Mouse (Mus musculus) limb, embryonic 10.5 days (tissue): ENCODE measurements around the gene Pip5k1b. TPM values are rescaled to one million over a fixed set of nuclear protein-coding genes. Genes with fewer than 3 reads are reported as not detected.

Source experiments
- DNase-seq: peaks from one replicate; pipeline ENCODE4 v3.0.0-alpha.2; 2017; ENCODE audit warnings: low spot score
- H3K27ac ChIP-seq: fragments of 300-500 bp; sonication (generic); 2 replicates; pipeline ENCODE4 v1.5.1; 2016; ENCODE audit warnings: mild to moderate bottlenecking
- H3K27me3 ChIP-seq: fragments of 300-500 bp; sonication (generic); 2 replicates; pipeline ENCODE4 v1.6.1; 2016; ENCODE audit warnings: low read depth, mild to moderate bottlenecking; ENCODE audit not compliant: poor library complexity, severe bottlenecking
- H3K36me3 ChIP-seq: fragments of 300-500 bp; sonication (generic); 2 replicates; pipeline ENCODE4 v1.6.1; 2016; ENCODE audit warnings: mild to moderate bottlenecking, moderate library complexity
- H3K4me1 ChIP-seq: fragments of 300-500 bp; sonication (generic); 2 replicates; pipeline ENCODE4 v1.6.1; 2016
- H3K4me3 ChIP-seq: fragments of 300-500 bp; sonication (generic); 2 replicates; pipeline ENCODE4 v1.5.1; 2016; ENCODE audit warnings: mild to moderate bottlenecking, moderate library complexity
- H3K9me3 ChIP-seq: fragments of 300-500 bp; sonication (generic); replicated peaks from 2 replicates; pipeline ENCODE4 v1.6.1; 2016; ENCODE audit warnings: mild to moderate bottlenecking
- WGBS: fragments of 180-500 bp; shearing (Covaris S2); methylation state at CpG from one replicate; pipeline ENCODE4 v1.1.7; 2016; 5-methylcytosine and 5-hydroxymethylcytosine counted together
- polyA plus RNA-seq: library from polyadenylated mRNA; unstranded; fragments of >200 nt; fragmentation: Nextera tagmentation; extraction: Ambion mirVana; gene quantifications from 2 replicates; pipeline ENCODE4 v1.2.1, GENCODE M21; 2016

Gene Pip5k1b
- polyA plus RNA-seq, 1 experiment from 2014 or later = 0.50 TPM

DNA sequence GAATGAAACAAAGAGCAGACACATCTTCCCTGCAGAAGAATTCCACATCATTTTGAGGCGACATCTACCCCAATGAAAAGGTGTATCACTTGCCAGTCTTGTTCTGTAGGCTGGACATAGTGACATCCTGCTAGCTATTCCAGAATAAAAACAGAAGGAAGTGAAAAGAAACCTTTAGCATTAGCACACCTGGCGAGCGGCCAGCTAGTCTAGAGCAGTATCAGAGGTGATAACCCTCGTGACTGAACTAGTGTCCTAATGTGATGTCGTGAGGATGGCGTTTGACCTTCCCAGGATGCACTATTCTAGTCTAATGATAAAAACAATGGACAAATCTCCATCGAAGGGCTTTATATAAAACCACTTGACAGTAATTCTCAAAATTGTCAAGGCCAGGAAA is 33.7 kb downstream of the Pip5k1b start:
- 87% methylated on average over 7 of the region's 7 CpGs for WGBS
- Histone ChIP-seq H3K4me3 (no peak overlapping the region), H3K36me3 (no peaks in the 10 kb centered on the region), H3K27me3 (no peaks in the 10 kb centered on the region), H3K4me1 (no peaks in the 10 kb centered on the region), H3K27ac (no peak overlapping the region), H3K9me3 (no peaks in the 10 kb centered on the region)
- DNase-seq = no peak

DNA sequence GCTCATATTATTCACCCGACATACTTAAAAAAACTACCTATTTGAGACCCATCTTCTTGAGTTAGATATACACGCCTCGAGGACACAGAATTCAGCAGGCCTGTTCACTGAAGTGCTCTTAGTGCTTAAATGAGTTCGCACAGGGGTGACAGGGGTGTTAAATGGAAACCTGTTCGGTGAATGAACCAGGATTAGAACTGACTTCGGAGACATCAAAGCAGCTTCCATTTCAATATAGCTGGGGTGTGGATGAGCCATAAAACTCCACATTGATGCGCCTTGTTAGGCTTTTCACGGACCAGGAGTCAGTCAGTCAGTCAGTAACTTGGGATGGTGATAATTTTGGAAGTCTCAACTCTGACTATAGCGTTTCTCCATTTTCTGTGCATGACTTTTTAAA is 34.5 kb downstream of the Pip5k1b start:
- Histone ChIP-seq H3K27me3 (no peaks in the 10 kb centered on the region), H3K27ac (no peak overlapping the region), H3K4me3 (no peak overlapping the region), H3K9me3 (no peaks in the 10 kb centered on the region), H3K4me1 (no peaks in the 10 kb centered on the region), H3K36me3 (no peaks in the 10 kb centered on the region)
- DNase-seq = no peak
- WGBS = 75% methylated on average over 9 of the region's 9 CpGs

DNA sequence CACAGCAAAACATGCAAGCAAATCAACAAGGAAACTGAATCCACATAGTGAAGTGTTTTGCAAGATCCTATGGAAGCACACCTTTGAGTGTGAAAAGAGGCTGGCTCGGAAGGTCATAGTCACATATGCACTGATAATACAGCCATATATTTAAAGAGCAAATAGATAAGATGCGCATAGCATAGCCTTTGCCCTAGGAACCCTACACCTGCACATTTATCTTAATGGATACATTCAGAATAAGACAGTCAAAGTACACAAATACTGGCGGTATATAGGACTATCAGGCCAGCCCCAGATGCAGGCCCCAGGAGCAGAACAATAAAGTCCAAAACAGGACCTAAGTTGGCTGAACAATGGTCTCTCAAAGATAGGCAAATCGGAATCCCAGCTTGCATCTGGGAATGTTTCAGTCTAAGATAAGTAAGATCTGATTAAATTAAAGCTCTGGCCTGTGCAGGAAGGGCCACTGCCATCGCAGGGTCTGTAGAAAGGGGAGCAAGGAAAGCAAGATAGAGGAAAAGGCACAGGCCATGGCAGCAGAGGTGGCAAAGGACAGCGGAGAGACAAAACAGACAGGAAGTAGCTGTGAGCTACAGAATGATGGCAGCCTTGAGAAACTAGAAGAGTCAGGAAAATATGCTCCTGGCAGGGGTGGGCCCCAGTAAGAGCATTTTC is 35.8 kb downstream of the Pip5k1b start:
- Histone ChIP-seq H3K27ac (no peak overlapping the region), H3K4me1 (0 out of 2 replicates have a peak, but pooled peaks cover 5% of the 10 kb centered on the region), H3K9me3 (no peaks in the 10 kb centered on the region), H3K27me3 (no peaks in the 10 kb centered on the region), H3K36me3 (no peaks in the 10 kb centered on the region), H3K4me3 (no peak overlapping the region)
- 89% methylated on average over 6 of the region's 6 CpGs for WGBS
- no peak for DNase-seq

DNA sequence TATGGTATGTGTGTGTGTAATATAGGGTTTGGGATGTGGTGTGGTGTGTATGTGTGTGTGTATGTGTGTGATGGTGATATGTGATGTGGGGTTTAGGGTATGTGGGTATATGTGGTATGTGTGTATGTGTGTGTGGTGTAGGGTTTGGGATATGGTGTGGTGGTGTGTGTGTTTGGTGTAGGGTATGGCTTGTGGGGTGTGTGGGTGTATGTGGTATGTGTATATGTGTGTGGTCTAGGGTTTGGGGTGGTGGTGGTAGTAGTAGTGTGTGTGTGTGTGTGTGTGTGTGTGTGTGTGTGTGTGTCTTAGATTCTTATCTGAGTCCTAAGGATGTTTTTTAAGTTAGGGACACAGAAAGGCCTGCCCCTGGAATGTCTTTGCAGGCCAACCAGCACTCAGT is 37.3 kb downstream of the Pip5k1b start:
- no peak for DNase-seq
- Histone ChIP-seq H3K27ac (no peak overlapping the region), H3K27me3 (no peaks in the 10 kb centered on the region), H3K36me3 (no peaks in the 10 kb centered on the region), H3K4me3 (no peak overlapping the region), H3K4me1 (0 out of 2 replicates have a peak, but pooled peaks cover 7% of the 10 kb centered on the region), H3K9me3 (no peaks in the 10 kb centered on the region)

DNA sequence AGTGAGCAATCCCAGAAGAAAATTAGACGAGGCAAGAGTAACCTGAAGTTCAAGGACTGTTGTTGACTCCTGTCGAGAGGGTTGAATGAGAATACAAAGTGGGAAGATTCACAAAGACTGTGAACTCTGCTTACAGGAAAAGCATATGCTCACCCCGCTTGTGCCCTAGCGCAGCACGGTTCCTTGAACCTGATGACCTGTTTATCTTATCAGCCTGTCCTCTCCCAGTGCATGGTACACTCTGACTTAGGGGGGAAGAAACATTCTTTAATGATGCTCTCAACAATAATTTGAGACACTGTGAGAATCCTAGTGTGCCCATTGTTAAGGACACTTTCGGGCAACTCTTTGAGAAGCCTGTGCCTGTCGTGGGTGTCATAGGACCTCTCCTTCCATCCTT is 38.6 kb downstream of the Pip5k1b start:
- H3K4me3 ChIP-seq = no peak overlapping the region
- H3K27ac ChIP-seq = no peak overlapping the region
- H3K4me1 ChIP-seq = 0 out of 2 replicates have a peak, but pooled peaks cover 7% of the 10 kb centered on the region
- DNase-seq = no peak
- H3K36me3 ChIP-seq = no peaks in the 10 kb centered on the region
- 89% methylated on average over 7 of the region's 7 CpGs for WGBS
- no peaks in the 10 kb centered on the region for H3K9me3 ChIP-seq
- H3K27me3 ChIP-seq = no peaks in the 10 kb centered on the region

DNA sequence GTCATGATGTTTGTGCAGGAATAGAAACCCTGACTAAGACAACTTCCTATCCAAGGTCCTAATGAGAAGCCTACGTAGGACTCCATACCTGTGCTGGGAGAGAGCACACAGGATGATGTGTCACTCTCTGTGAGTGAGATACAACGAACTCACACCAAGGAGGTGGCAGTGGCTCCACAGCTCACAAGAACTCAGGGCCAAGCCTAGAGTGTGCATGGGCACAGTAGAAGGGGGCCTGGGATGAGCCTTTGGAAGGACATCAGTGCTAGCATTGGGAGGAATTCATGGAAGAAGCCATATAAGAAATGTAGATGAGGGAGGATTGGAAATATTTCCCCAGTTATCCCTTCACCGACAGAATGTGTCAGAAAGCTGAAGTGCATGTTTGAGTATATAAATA is 39.7 kb downstream of the Pip5k1b start:
- 92% methylated on average over 3 of the region's 3 CpGs for WGBS
- no peaks in the 10 kb centered on the region for H3K27me3 ChIP-seq
- no peak for DNase-seq

DNA sequence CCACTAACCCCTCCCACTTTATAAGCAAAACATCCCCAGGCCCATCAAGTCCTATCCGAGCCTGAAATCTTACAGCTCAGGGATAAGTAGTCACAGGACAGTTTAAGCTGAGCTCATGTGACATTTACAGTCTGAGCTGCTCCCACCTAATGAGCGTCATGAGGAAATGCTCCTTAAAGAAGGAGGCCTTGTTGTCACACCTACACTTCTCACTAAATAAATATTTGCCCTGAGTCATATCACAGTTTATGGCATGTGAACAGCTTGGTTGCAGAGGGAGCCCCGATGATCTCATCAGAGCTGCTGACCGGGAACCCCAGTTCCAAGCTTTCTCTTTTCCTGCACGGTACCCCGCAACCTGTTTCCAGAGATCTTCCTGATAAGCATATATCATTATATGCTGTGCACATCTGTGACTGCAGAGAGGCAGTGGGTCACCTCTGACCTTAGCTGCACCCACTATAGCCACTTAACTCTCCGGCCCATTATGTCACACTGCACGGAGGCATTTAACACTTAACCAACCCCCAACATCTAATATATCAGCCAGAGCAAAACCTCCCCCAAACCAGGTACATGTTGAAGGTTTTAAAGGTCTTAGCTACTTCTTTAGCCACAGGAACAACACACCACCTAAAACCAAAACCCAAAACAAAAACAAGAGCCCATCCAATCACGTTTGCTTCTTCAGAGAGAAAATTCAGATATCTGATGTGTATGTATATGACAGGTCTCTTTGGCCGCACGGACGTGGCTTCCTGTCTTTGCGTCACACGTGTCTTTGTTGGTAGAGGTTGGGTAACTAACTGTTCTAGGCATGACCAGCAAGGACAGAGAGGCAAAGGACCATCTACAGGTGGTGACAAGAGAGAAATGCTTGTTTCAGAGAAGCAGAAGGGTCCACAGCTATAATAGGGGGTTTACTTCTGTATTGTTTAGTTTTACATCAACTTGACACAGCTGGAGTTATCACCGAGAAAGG is 40.7 kb downstream of the Pip5k1b start:
- 87% methylated on average over 15 of the region's 15 CpGs for WGBS
- H3K27me3 ChIP-seq = no peaks in the 10 kb centered on the region
- 0 out of 2 replicates have a peak, but pooled peaks cover 7% of the 10 kb centered on the region for H3K4me1 ChIP-seq
- no peaks in the 10 kb centered on the region for H3K36me3 ChIP-seq
- no peak overlapping the region for H3K27ac ChIP-seq
- no peak for DNase-seq
- no peaks in the 10 kb centered on the region for H3K9me3 ChIP-seq
- H3K4me3 ChIP-seq = no peak overlapping the region

More for the DNA sequence above, 39.7 kb downstream of the Pip5k1b start:
- no peaks in the 10 kb centered on the region for H3K36me3 ChIP-seq
- no peak overlapping the region for H3K4me3 ChIP-seq
- H3K9me3 ChIP-seq = no peaks in the 10 kb centered on the region
- H3K27ac ChIP-seq = no peak overlapping the region
- H3K4me1 ChIP-seq = 0 out of 2 replicates have a peak, but pooled peaks cover 7% of the 10 kb centered on the region

DNA sequence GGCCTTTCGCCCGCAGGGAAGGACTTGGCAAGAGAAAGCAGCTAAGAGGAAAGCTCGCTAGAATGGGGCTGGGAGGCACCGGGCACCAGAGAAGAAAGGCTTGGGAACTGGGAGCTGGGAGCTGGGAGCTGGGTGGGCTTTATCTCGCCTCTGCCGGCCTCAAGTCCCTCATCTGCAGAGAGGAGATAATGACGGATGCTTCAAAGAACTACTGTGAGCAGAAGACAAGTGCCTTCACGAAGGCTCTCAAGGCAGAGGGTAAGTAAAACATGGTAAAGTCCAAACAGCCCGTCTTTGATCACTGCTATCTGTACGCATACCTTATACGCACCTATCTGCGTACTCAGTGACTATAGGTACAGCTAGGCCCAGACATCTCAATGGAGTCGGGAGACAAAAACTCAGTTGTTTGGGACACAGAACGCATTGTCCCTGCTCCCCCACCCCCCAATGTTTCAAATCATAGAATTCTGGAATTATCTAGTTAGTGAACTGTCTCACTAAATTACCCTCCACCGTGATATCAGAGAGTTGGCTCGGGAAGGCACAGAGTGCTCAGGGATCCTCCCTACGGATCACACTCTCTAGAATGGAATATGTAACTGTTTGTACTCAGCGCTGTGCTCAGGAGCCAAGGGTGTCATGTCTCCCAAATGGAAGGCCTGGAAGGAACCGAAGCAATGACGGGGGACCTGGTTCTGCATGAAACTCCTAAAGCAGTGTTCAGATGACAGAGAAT is 42.4 kb downstream of the Pip5k1b start:
- Histone ChIP-seq H3K36me3 (no peaks in the 10 kb centered on the region), H3K4me3 (no peak overlapping the region), H3K27me3 (no peaks in the 10 kb centered on the region), H3K27ac (0 out of 2 replicates have a peak overlapping the region, but pooled peaks have one; percentile 6), H3K9me3 (no peaks in the 10 kb centered on the region), H3K4me1 (0 out of 2 replicates have a peak, but pooled peaks cover 7% of the 10 kb centered on the region)
- 87% methylated on average over 20 of the region's 20 CpGs for WGBS
- no peak for DNase-seq

DNA sequence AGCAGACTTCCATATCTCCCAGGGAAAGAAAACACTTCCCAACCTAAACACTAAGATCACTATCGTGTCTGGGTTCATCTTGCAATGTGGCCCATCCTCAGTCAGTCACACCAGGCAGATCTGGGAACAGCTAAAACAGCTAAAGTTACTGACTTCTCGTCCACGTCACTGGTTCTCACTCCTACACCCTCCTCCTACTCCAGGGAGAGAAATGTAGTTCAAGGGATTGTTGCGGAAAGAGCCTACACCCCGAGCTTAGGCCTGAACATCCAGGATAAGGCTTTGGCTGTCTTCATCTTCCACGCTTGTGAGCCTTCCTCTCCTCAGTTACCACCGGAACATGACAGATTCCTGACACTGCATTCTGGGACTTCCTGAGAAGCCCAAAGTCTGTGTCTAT is 43.7 kb downstream of the Pip5k1b start:
- no peak overlapping the region for H3K4me3 ChIP-seq
- no peaks in the 10 kb centered on the region for H3K9me3 ChIP-seq
- no peak overlapping the region for H3K27ac ChIP-seq
- DNase-seq = no peak
- 0 out of 2 replicates have a peak, but pooled peaks cover 7% of the 10 kb centered on the region for H3K4me1 ChIP-seq
- WGBS = 93% methylated on average over 7 of the region's 7 CpGs
- no peaks in the 10 kb centered on the region for H3K27me3 ChIP-seq
- no peaks in the 10 kb centered on the region for H3K36me3 ChIP-seq

DNA sequence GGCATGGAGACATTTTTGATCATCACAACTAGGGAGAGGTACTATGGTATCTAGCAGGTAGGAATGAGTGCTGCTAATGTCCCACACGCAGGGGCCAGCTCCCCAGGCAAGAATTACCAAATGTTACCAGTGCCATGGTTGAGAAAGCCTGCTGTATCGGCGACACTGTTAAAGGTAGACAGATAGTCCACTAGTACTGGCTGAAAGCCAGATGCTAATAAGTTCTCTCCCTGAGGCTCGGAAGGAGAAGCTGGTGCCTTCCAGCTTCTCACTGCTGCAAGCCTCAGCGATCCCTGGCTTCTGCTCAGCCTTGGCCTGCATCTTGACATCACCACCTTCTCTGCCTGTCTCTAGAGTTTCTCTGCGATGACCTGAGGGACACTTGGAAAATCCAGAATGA is 46.3 kb downstream of the Pip5k1b start:
- WGBS = 93% methylated on average over 6 of the region's 6 CpGs
- Histone ChIP-seq H3K4me1 (no peaks in the 10 kb centered on the region), H3K27me3 (no peaks in the 10 kb centered on the region), H3K36me3 (no peaks in the 10 kb centered on the region), H3K9me3 (no peaks in the 10 kb centered on the region), H3K4me3 (no peak overlapping the region), H3K27ac (no peak overlapping the region)
- no peak for DNase-seq

DNA sequence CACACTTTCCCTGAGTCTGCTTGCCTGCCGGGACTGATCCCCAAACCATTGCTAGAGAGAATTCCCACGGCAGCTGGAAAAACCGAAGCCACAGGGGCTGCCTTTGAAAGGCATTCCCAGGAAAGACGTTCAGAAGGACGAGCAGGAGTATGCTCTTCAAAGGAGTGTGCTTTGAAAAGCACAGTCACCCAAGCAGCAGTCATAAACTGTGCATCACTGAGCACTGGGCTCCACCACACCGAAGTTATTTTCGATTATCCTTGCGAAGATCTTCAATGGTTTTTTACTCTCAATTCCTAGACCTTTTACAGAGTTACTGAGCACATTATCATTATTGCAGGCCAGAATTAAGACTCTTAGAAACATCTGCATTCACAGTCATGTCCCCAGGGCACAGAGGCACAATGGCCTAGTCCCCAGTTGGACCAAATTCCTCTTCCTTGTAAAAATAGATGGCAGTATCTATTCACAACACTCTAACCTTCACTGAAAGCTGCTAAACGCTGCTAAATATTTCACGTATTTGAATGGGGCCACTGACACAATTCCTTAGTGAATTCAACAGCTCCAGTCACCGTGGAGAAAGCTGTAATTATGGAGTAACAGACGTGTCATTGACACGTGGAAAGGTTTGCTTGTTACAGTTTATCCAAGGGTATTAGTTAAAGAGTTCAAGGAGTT is 47.4 kb downstream of the Pip5k1b start:
- 65% methylated on average over 13 of the region's 13 CpGs for WGBS
- no peaks in the 10 kb centered on the region for H3K27me3 ChIP-seq
- no peaks in the 10 kb centered on the region for H3K9me3 ChIP-seq
- no peaks in the 10 kb centered on the region for H3K36me3 ChIP-seq
- no peaks in the 10 kb centered on the region for H3K4me1 ChIP-seq
- no peak for DNase-seq
- no peak overlapping the region for H3K4me3 ChIP-seq
- H3K27ac ChIP-seq = no peak overlapping the region

DNA sequence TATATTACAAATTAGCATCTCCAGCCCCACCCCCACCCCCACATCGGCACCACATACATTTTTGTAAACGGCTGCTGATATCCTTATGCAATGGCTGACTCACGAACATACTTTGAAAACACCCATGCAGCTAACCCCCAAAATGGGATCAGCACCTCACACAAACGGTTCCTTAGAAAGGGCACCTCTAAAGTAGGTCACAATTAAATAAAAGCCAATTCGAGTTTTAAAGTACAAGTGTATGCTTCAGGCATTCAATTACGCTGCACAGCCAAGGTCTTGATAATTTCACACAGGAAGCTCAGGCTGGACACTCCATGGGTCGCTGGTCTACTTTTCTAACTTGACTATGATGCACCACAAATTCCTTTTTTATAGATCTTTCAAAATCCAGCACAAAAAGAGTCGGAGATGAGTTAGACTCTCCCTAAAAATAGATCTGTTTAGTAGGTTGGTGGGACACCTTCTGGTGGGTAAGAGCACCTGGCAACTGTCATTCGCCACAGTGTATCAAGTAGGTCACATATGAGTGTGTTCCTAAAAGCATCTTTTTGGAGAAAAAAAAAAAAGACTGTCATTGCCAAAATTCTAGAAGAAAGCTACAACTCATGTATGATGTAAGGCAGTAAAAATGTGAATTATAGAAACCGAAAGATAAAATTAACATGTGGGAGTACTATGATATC is 52.8 kb downstream of the Pip5k1b start:
- Histone ChIP-seq H3K36me3 (no peaks in the 10 kb centered on the region), H3K4me3 (no peak overlapping the region), H3K9me3 (no peaks in the 10 kb centered on the region), H3K27me3 (no peaks in the 10 kb centered on the region), H3K4me1 (no peaks in the 10 kb centered on the region), H3K27ac (no peak overlapping the region)
- WGBS = 87% methylated on average over 10 of the region's 10 CpGs
- no peak for DNase-seq
